Mouse (Mus musculus) gastrocnemius, adult 2 months (tissue): Measurements from ENCODE around the gene Apaf1. TPM values are rescaled to one million over a fixed set of nuclear protein-coding genes. Genes with fewer than 3 reads are reported as not detected.

Source experiments
- DNase-seq: peaks from one replicate; pipeline ENCODE4 v3.0.0; 2022
- H3K27ac ChIP-seq: fragments of 200-600 bp; 2 replicates; pipeline ENCODE4 v1.8.1; 2022; ENCODE audit warnings: mild to moderate bottlenecking
- H3K4me3 ChIP-seq: fragments of 200-600 bp; 2 replicates; pipeline ENCODE4 v1.8.1; 2022; ENCODE audit warnings: mild to moderate bottlenecking, moderate library complexity
- CTCF ChIP-seq: fragments of 200-600 bp; IDR thresholded peaks from 2 replicates; pipeline ENCODE4 v1.8.1; 2022; ENCODE audit warnings: antibody characterized with exemption, mild to moderate bottlenecking, moderate library complexity
- intact Hi-C: fragments of 180-260 bp; cut with DNase I; formaldehyde crosslinking; loops from one replicate; pipeline ENCODE4 v1.15.1; 2025
- total RNA-seq, 2 experiments: library from RNA; stranded (reverse); gene quantifications; 2 replicates each; pipeline ENCODE4 v1.2.3; 2021

Gene Apaf1
- total RNA-seq, 2 experiments from 2014 or later, result 1.5 to 2.3 TPM

- Histone ChIP-seq H3K4me3 (no peak overlapping the region), H3K27ac (no peak overlapping the region)
- TF ChIP-seq CTCF, result no peak
- DNase-seq, result no peak
- intact Hi-C loops, result no loop called here
Measured at GRCm38 (mm10) chr10:90993869-90994268, 88.7 kb downstream of the Apaf1 start.

- H3K27ac ChIP-seq, result no peak overlapping the region
- intact Hi-C loops, result no loop called here
- no peak for TF ChIP-seq CTCF
- H3K4me3 ChIP-seq, result no peak overlapping the region
- DNase-seq, result no peak
Measured at GRCm38 (mm10) chr10:90992237-90992636, 90.3 kb downstream of the Apaf1 start.

- Histone ChIP-seq H3K4me3 (no peak overlapping the region), H3K27ac (no peak overlapping the region)
- no peak for DNase-seq
- TF ChIP-seq CTCF, result no peak
- intact Hi-C loops, result no loop called here
Measured at GRCm38 (mm10) chr10:90990340-90990739, 92.2 kb downstream of the Apaf1 start.

- DNase-seq, result no peak
- intact Hi-C loops, result no loop called here
- Histone ChIP-seq H3K4me3 (no peak overlapping the region), H3K27ac (no peak overlapping the region)
- no peak for TF ChIP-seq CTCF
Measured at GRCm38 (mm10) chr10:90983046-90983445, 99.5 kb downstream of the Apaf1 start.

GRCm38 (mm10) chr10:90981811-90982210 lies 100.8 kb downstream of the Apaf1 start:
- intact Hi-C loops, result no loop called here
- no peak overlapping the region for H3K4me3 ChIP-seq
- DNase-seq, result no peak
- no peak overlapping the region for H3K27ac ChIP-seq
- no peak for TF ChIP-seq CTCF

- TF ChIP-seq CTCF, result no peak
- intact Hi-C loops, result no loop called here
- no peak overlapping the region for H3K27ac ChIP-seq
- H3K4me3 ChIP-seq, result no peak overlapping the region
- no peak for DNase-seq
Measured at GRCm38 (mm10) chr10:90974491-90974890, 108.1 kb downstream of the Apaf1 start.

- intact Hi-C loops, result no loop called here
- TF ChIP-seq CTCF, result no peak
- no peak for DNase-seq
- no peak overlapping the region for H3K27ac ChIP-seq
- H3K4me3 ChIP-seq, result no peak overlapping the region
Measured at GRCm38 (mm10) chr10:90974084-90974483, 108.5 kb downstream of the Apaf1 start.

- no peak overlapping the region for H3K27ac ChIP-seq
- TF ChIP-seq CTCF, result no peak
- intact Hi-C loops, result no loop called here
Measured at GRCm38 (mm10) chr10:90970560-90970959, 112.0 kb downstream of the Apaf1 start.

GRCm38 (mm10) chr10:90969355-90970174 lies 113.0 kb downstream of the Apaf1 start:
- intact Hi-C loops, result no loop called here
- DNase-seq, result peak; percentile 55
- Histone ChIP-seq H3K4me3 (peak overlapping the region; percentile 73), H3K27ac (no peak overlapping the region)
- no peak for TF ChIP-seq CTCF

More at GRCm38 (mm10) chr10:90970560-90970959, 112.0 kb downstream of the Apaf1 start:
- DNase-seq, result no peak
- H3K4me3 ChIP-seq, result no peak overlapping the region

- no peak overlapping the region for H3K4me3 ChIP-seq
- H3K27ac ChIP-seq, result no peak overlapping the region
- no peak for DNase-seq
- no peak for TF ChIP-seq CTCF
- intact Hi-C loops, result no loop called here
Measured at GRCm38 (mm10) chr10:90968247-90968646, 114.3 kb downstream of the Apaf1 start.

GRCm38 (mm10) chr10:90966821-90967220 lies 115.7 kb downstream of the Apaf1 start:
- H3K27ac ChIP-seq, result no peak overlapping the region
- TF ChIP-seq CTCF, result no peak
- intact Hi-C loops, result no loop called here
- no peak for DNase-seq
- no peak overlapping the region for H3K4me3 ChIP-seq

GRCm38 (mm10) chr10:90965671-90966315 lies 116.8 kb downstream of the Apaf1 start:
- no peak for DNase-seq
- no peak for TF ChIP-seq CTCF
- H3K4me3 ChIP-seq, result no peak overlapping the region
- intact Hi-C loops, result no loop called here
- no peak overlapping the region for H3K27ac ChIP-seq

GRCm38 (mm10) chr10:90964511-90964910 lies 118.1 kb downstream of the Apaf1 start:
- H3K4me3 ChIP-seq, result no peak overlapping the region
- intact Hi-C loops, result no loop called here
- DNase-seq, result no peak
- H3K27ac ChIP-seq, result no peak overlapping the region
- TF ChIP-seq CTCF, result no peak
